Mouse (Mus musculus): ENCODE data around the gene Prpf4.

DNA sequence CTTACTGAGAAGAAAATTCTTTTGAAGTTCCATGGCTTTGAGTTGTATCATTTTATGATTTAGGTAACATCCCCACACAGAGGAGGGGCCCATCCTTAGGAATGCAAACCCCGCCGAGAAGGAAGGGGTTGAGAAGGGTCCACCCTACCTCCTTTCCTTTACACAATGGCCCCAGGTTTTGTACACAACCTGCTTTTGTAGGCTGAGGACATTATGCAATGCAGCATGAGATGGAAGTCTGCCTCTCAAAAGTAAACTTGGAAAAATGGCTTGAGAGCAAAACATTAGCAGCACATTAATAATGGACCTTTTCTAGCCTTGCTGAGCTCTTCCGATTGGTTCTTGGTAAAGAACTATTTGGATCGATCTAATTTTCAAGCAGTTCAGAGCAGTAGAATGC is 42.3 kb upstream of the Prpf4 start:
- TF ChIP-seq CTCF (IDR thresholded peaks at IDR 0.05; ENCODE audit: borderline replicate concordance, insufficient read depth, low read length) (no peak), POLR2A (IDR thresholded peaks at IDR 0.05; ENCODE audit: low read depth, low read length) (no peak)

Data from embryonic fibroblast, embryonic 13.5 days (primary cell).